ENCODE assay signal across 8 mouse cellular contexts in genomic region chr12:108179321-108180266, GRCm38 (mm10). TPM values are rescaled to one million over a fixed set of nuclear protein-coding genes. Genes with fewer than 3 reads are reported as not detected.
A peak's percentile ranks its signal among the peaks of the same experiment; 100 is the strongest.
DNase-seq lines count a peak whose midpoint lies in the region; ATAC-seq and TF ChIP-seq lines count a peak whose summit lies in the region.

TSS of gene Ccnk (plus strand) at chr12:108179579.

- H3K27me3 ChIP-seq in hindbrain, embryonic 10.5 days (ENCODE audit: insufficient read depth, poor library complexity, severe bottlenecking), result no peaks in the 10 kb centered on the region
- no peaks in the 10 kb centered on the region for H3K27me3 ChIP-seq in lung, postnatal 0 days (replicated peaks; ENCODE audit: insufficient read depth, low read length)

- H3K4me3 ChIP-seq in hindbrain, embryonic 10.5 days, result peak within 1 kb of the TSS; percentile 97
- H3K4me3 ChIP-seq in lung, postnatal 0 days (ENCODE audit: low read depth, low read length), result peak within 1 kb of the TSS; percentile 92

- peak; percentile 88 for TF ChIP-seq EP300 in lung, postnatal 0 days (IDR thresholded peaks at IDR 0.05)

- peak within 1 kb of the TSS; percentile 85 for H3K4me2 ChIP-seq in lung, postnatal 0 days (replicated peaks; ENCODE audit: low read depth, low read length)

- H3K9me3 ChIP-seq in hindbrain, embryonic 10.5 days, result no peaks in the 10 kb centered on the region
- H3K9me3 ChIP-seq in lung, postnatal 0 days (ENCODE audit: low read length), result no peaks in the 10 kb centered on the region

- peak; percentile 94 for ATAC-seq in frontal cortex, adult (ENCODE audit: low TSS enrichment)
- ATAC-seq in lung, postnatal 0 days, result peak; percentile 97

- peak; percentile 56 for TF ChIP-seq CTCF in lung, postnatal 0 days (IDR thresholded peaks at IDR 0.05)

- peak within 1 kb of the TSS; percentile 95 for H3K27ac ChIP-seq in hindbrain, embryonic 10.5 days
- H3K27ac ChIP-seq in lung, postnatal 0 days (ENCODE audit: low read length), result peak within 1 kb of the TSS; percentile 97

- peaks cover 28% of the 10 kb centered on the region for H3K36me3 ChIP-seq in hindbrain, embryonic 10.5 days
- 0 out of 2 replicates have a peak, but pooled peaks cover 5% of the 10 kb centered on the region for H3K36me3 ChIP-seq in lung, postnatal 0 days (ENCODE audit: insufficient read depth, low read length)

- H3K9ac ChIP-seq in lung, postnatal 0 days (replicated peaks; ENCODE audit: low read depth), result peak within 1 kb of the TSS; percentile 95

- peak; percentile 97 for DNase-seq in MN1 (ENCODE audit: low spot score)
- DNase-seq in cerebellum, adult 9-10 months, result peak; percentile 100
- DNase-seq in hindbrain, embryonic 10.5 days (ENCODE audit: low spot score), result peak; percentile 99
- DNase-seq in layer of hippocampus, adult 9-11 months, result peak; percentile 100
- peak; percentile 100 for DNase-seq in lung, postnatal 0 days (ENCODE audit: low spot score)
- peak; percentile 92 for DNase-seq in ovary, postnatal 14 days (ENCODE audit: low spot score)
- peak; percentile 99 for DNase-seq in thymus, postnatal 14 days

- H3K4me1 ChIP-seq in hindbrain, embryonic 10.5 days (replicated peaks), result peaks cover 39% of the 10 kb centered on the region
- H3K4me1 ChIP-seq in lung, postnatal 0 days (ENCODE audit: insufficient read depth, low read depth, low read length), result peaks cover 17% of the 10 kb centered on the region; the same call in 1 of the 2 replicates

- WGBS in hindbrain, embryonic 10.5 days, result under 1% methylated on average over 82 of the region's 82 CpGs
- under 1% methylated on average over 65 of the region's 82 CpGs for WGBS in lung, postnatal 0 days

RNA-seq across cellular contexts. Expression of gene Ccnk, which starts in this region (rescaled TPM):
- polyA plus RNA-seq in hindbrain, embryonic 10.5 days (2016; fragmentation: Nextera tagmentation; extraction: Ambion mirVana), result 2.9 and 3.3 TPM in 2 replicates
- 2.0 and 2.5 TPM in 2 replicates for polyA plus RNA-seq in lung, postnatal 0 days (2015; fragmentation: Nextera tagmentation; extraction: Ambion mirVana)

Comparison
In these comparisons a context has a peak if more than half of its experiments do, and no peak if none do; other contexts are left out.
1. Peak in every context shown above with its lines: DNase-seq, ATAC-seq, H3K4me3 ChIP-seq and H3K27ac ChIP-seq.